Mouse (Mus musculus) spleen, adult 2 months (tissue): Measurements from ENCODE around the gene Dcaf4.

ENCODE experiments used
- CTCF ChIP-seq: fragments of 200-500 bp; IDR thresholded peaks from 2 replicates; pipeline ENCODE4 v1.5.1; 2011; ENCODE audit warnings: mild to moderate bottlenecking, inconsistent platforms; ENCODE audit not compliant: insufficient read depth, insufficient read length, insufficient replicate concordance; ENCODE audit errors: extremely low read depth
- POLR2A ChIP-seq: fragments of 200-500 bp; IDR thresholded peaks from 2 replicates; pipeline ENCODE4 v1.6.1; 2011; ENCODE audit warnings: low read depth, low read length, inconsistent platforms

- no peak for TF ChIP-seq CTCF
- TF ChIP-seq POLR2A: no peak
These were observed 24.5 kb downstream of the Dcaf4 start for GRCm38 (mm10) chr12:83544791-83545190.
